Mouse (Mus musculus): Measurements from ENCODE around the gene Zfp292.

DNA sequence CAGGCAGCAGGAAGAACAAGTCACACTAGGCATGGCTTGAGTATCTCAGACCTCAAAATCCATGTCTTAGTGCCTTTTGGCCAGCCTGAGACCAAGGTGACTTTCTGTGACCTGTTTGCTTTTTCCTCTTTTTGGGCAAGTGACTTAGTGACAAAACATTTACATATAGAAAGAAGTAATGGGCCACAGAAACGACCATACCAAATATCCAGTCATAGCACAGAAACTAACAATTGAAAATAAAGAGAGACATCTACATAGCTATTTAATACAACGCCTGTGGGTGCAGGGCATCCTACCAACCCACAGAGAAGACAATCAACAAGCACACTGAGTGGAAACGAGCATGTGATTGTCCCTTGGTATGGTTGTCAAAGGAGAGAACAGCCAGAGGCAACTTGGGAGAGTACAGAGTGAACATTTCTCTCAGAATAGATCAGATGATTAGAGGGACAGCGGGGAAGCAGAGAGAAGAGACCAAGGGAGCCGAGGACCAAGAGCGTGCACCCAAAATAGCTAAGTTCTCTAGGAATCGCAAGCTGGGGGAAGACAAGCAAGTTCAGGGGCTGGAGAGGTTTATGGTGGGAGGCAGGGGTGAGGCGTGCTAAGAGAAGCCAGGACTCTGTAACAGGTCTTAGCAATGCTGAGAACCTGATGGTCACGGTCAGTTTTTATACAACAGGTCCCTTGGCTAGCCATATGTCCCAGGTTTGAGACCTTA, 3.0 kb upstream of the Zfp292 start:
- no peak for TF ChIP-seq CTCF (IDR thresholded peaks at IDR 0.05; ENCODE audit: low read depth)
- no peak for TF ChIP-seq EP300 (IDR thresholded peaks at IDR 0.05; ENCODE audit: low read depth)

Data from liver, embryonic 14.5 days (tissue).